Mouse (Mus musculus) brown adipose tissue, adult 24 weeks (tissue): ENCODE measurements around the gene Gm17324. TPM values are rescaled to one million over a fixed set of nuclear protein-coding genes. Genes with fewer than 3 reads are reported as not detected.

ENCODE experiments used
- H3K27ac ChIP-seq: fragments of 200-500 bp; replicated peaks from 2 replicates; pipeline ENCODE4 v1.5.1; 2012; ENCODE audit warnings: low read depth, mild to moderate bottlenecking, low read length
- H3K4me1 ChIP-seq: fragments of 200-500 bp; 2 replicates; pipeline ENCODE4 v1.6.1; 2012; ENCODE audit warnings: low read length, mixed read lengths; ENCODE audit not compliant: control insufficient read depth, insufficient read depth, insufficient read length
- H3K4me3 ChIP-seq: fragments of 200-500 bp; 2 replicates; pipeline ENCODE4 v1.5.1; 2012; ENCODE audit warnings: low read depth, mild to moderate bottlenecking, low read length, moderate library complexity; ENCODE audit not compliant: insufficient read depth
- polyA plus RNA-seq: library from polyadenylated mRNA; stranded (reverse); fragments of >200 nt; gene quantifications from 2 replicates; pipeline ENCODE4 v1.2.4, GENCODE M21; 2012; ENCODE audit not compliant: missing spikeins, insufficient read depth, insufficient read length

Gene Gm17324
- polyA plus RNA-seq, 1 experiment: not detected

DNA sequence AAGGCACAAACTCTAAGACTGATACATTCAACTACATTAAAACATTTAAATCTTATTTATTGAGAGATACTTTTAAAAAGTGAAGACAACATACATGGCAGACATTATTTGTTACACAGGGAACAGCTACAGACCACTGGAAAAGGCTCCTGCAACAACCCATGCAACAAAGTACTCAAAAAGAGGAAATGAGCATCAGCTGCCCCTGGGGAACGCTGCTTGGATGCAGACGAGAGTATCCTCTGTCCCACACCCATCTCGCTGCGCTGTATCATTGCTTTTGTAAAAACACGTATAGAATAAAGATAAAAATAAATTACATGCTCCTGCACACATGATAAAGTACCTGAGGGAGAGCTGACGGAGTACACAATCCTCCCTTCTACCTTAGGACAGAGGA is 18.1 kb downstream of the Gm17324 start:
- H3K27ac ChIP-seq: no peak overlapping the region
- no peaks in the 10 kb centered on the region for H3K4me1 ChIP-seq
- no peak overlapping the region for H3K4me3 ChIP-seq

DNA sequence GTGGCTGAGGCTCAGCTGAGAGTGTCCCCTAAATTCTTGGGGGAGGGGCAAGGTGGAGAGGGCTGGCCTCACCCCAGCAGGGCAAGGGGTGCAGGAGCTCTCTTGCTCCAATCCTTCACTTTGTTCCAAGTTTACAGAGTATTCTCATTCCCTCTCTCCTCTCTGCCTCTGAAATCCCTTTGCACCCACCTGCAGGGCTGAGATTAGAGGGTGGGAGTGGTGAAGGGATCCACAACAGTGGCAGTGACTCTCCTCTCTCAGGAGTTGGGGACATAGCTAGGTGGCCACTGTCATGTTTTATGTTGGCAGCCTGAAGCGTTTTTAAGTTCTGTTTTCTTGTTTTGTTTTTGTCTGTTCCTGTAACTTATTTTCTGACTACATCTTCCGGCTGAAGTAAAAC is 19.0 kb downstream of the Gm17324 start:
- H3K27ac ChIP-seq: no peak overlapping the region
- no peak overlapping the region for H3K4me3 ChIP-seq
- H3K4me1 ChIP-seq: no peaks in the 10 kb centered on the region

DNA sequence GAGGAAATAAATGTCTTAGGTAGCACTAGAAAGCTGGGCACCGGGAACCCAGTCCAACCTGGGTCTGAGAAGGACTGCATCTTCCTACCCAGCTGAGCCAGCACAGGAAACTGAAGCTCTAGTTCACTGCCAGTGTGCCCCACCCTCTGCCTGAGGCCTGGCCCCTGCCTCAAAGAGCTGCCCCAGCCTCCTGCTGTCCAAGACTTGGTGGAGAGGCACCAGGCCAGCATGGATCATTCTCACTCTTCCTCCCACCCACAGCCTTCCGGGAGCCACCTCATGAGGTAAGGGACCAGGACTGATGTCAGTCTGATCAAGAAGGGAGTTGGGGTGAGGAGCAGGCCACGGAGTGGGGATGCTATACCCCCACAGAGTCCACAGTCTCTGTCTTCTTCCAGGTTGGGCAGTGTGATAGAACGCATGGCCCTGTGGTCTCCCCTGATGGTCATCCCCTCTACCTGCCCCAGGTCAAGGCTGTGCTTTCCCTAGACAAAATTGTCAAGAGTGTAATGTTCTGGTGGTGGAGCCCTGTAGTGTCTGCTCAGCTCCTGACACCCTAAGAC is 19.6 kb downstream of the Gm17324 start:
- Histone ChIP-seq H3K4me3 (no peak overlapping the region), H3K27ac (no peak overlapping the region), H3K4me1 (no peaks in the 10 kb centered on the region)

DNA sequence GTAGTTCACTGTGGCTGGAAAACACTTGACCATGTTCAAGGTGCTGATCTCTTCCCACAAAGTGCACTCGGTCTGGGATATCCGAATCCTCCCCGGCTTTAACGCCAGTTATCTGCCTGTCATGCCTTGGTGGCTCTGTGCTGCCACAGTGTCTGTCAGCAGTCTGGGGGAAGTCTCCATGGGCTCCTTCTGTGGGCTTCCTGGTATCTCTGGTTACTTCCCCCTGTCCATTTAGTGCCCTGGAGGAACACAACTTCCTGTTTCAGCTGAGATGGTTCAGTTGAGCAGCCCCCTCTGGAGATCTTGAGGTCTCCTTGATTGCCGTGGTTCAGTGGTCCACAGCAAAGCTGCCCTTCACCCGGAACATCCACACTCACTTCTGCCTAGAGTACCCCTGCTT is 20.4 kb downstream of the Gm17324 start:
- H3K4me1 ChIP-seq: no peaks in the 10 kb centered on the region
- no peak overlapping the region for H3K4me3 ChIP-seq
- no peak overlapping the region; the same call in 1 of the 2 replicates for H3K27ac ChIP-seq

DNA sequence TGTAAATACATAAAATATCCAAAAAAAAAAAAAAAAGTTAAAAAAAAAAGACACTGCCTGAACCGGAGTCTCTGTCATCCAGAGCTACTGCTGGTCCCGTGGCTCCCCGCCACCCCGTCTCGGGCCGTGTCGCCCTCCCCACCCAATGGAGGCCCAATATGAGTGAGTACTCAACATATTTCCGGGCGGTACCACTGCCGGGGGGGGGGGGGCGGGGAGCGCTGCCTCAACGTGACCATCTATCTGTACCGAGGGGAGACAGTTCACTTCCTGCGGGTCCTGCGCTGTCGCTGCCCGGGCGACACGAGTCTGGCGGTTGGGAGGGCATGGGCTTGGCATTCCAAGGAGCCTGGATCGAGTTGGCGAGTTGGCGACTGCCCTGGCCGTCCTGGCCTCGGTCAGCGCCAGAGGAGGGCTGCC is 21.2 kb downstream of the Gm17324 start:
- Histone ChIP-seq H3K27ac (no peak overlapping the region), H3K4me1 (no peaks in the 10 kb centered on the region), H3K4me3 (peak overlapping the region; percentile 41)

DNA sequence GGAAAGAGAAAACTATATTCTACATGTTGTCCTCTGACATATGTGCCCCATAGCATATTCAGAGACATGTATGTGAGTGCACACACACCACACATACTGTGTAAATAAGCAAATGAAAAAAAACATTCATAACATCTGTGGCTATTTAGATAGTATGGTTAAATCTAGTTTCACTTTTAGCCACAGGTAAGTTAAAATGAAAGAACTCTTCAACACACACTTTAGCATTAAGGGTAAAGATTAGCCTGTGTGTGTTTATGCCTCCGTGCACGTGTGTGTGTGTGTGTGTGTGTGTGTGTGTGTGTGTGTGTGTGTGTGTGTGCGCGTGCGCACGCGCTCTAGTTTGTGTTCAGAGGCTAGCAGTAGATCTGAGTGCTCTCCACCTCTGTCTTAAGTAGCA is 47.0 kb downstream of the Gm17324 start:
- H3K4me1 ChIP-seq: no peaks in the 10 kb centered on the region
- H3K4me3 ChIP-seq: no peak overlapping the region
- no peak overlapping the region for H3K27ac ChIP-seq

DNA sequence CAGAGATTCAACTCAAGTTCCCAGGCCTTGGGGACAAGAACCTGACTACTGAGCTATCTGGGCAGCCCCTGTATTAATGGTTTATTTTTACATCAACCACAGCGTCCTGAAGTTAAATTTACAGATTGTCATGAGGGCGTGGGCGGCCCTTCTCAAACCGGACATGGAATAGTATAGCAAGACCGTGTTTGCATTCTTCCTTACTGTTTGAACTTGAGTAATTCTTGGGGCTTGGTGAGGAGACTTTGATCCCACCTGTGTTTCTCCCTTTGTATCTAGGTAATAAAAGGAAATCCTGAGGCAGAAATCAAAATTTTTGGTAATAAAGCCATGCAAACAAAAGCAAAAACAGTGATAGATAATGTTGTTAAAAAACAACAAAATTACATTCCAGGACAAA is 48.0 kb downstream of the Gm17324 start:
- no peaks in the 10 kb centered on the region for H3K4me1 ChIP-seq
- H3K27ac ChIP-seq: no peak overlapping the region
- no peak overlapping the region for H3K4me3 ChIP-seq

Other genes with a start within 250 kb of the Gm17324 start
- gene Gsta1, start 218.1 kb downstream of the Gm17324 start, polyA plus RNA-seq: not detected in 2 replicates
- gene Gm3776, start 191.7 kb downstream of the Gm17324 start, polyA plus RNA-seq: 1.2 TPM in 1 of 2 replicates, not detected in the other
- gene Gm10639, start 158.9 kb downstream of the Gm17324 start, polyA plus RNA-seq: not detected in 2 replicates
- gene Omt2a, start 134.0 kb downstream of the Gm17324 start, polyA plus RNA-seq: not detected in 2 replicates
- not detected in 2 replicates for gene Omt2b, start 121.2 kb downstream of the Gm17324 start, polyA plus RNA-seq
- gene Gsta2, start 93.0 kb downstream of the Gm17324 start, polyA plus RNA-seq: not detected in 2 replicates
- not detected in 2 replicates for gene Dppa5a, start 80.6 kb downstream of the Gm17324 start, polyA plus RNA-seq
- not detected in 2 replicates for gene Ooep, start 70.1 kb downstream of the Gm17324 start, polyA plus RNA-seq
- gene Ddx43, start 53.0 kb downstream of the Gm17324 start, polyA plus RNA-seq: not detected in 2 replicates
- gene Cgas, start 5.5 kb downstream of the Gm17324 start, polyA plus RNA-seq: 0.32 and 0.67 TPM in 2 replicates
- gene Mto1, start 578 bp downstream of the Gm17324 start, polyA plus RNA-seq: 42.2 and 44.6 TPM in 2 replicates
- gene Eef1a1, start 40.4 kb upstream of the Gm17324 start, polyA plus RNA-seq: 3,256 and 3,366 TPM in 2 replicates
- gene Slc17a5, start 139.3 kb upstream of the Gm17324 start, polyA plus RNA-seq: 3.5 and 4.4 TPM in 2 replicates
- 0.21 and 0.71 TPM in 2 replicates for gene Cd109, start 166.8 kb upstream of the Gm17324 start, polyA plus RNA-seq